Mouse (Mus musculus): Measurements from ENCODE around the gene Kif17. TPM values are rescaled to one million over a fixed set of nuclear protein-coding genes. Genes with fewer than 3 reads are reported as not detected.

Gene Kif17
- total and polyA plus RNA-seq, 3 experiments, result 0.16 TPM; not detected in 1

DNA sequence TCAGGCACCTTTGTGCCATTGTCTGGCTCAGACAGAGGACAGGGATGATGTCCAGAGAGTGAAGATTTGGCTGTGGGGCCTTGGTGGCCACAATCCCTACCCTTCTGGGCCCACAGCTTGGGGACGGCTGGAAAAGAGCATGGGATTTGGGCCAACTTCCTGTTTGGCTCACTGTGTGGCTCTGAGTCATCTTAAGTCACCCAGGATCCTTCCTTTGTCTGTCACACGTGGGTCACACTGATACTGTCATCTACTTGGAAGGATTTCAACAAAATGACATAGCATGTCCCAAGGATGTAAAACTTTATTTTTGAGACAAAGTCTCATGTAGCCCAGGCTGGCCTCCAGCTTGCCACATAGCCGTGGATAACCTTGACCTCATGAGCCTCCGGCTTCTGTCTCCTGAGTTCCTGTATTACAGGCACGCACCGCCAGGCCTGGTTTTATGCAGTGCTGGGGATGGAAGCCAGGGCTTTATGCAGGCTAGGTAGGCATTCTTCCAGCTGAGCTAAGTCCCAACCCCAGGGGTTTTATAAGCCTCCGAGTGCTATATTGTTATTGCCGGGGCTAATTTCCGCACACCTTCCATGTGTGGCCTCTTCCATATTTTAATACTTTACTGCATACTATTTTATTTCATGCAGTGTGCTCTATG is 94.8 kb downstream of the Kif17 start:
- H3K27me3 ChIP-seq (ENCODE audit: insufficient read depth, low read length), result peaks cover 14% of the 10 kb centered on the region
- no peaks in the 10 kb centered on the region for H3K9me3 ChIP-seq (replicated peaks)
- no peak overlapping the region for H3K4me3 ChIP-seq (ENCODE audit: low read depth, low read length)
- TF ChIP-seq CTCF (IDR thresholded peaks at IDR 0.05; ENCODE audit: low read depth, low read length), result no peak
- TF ChIP-seq TAL1 (conservative IDR thresholded peaks at IDR 0.05; ENCODE audit: low read depth, low read length), result no peak
- TF ChIP-seq GATA2 (IDR thresholded peaks at IDR 0.05; ENCODE audit: borderline replicate concordance, low read depth, low read length), result no peak
- TF ChIP-seq GATA1 (IDR thresholded peaks at IDR 0.05; ENCODE audit: borderline replicate concordance, low read length), result no peak
- TF ChIP-seq POLR2AphosphoS5 (IDR thresholded peaks at IDR 0.05; ENCODE audit: insufficient replicate concordance, low read depth, low read length), result no peak
- H3K4me1 ChIP-seq (ENCODE audit: insufficient read depth, low read depth, low read length), result no peaks in the 10 kb centered on the region
- DNase-seq (ENCODE audit: low spot score) (no peak), ATAC-seq (ENCODE audit: extremely low read depth, insufficient number of reproducible peaks, low FRiP score, poor library complexity, severe bottlenecking) (no peak)
- H3K36me3 ChIP-seq (replicated peaks), result no peaks in the 10 kb centered on the region

DNA sequence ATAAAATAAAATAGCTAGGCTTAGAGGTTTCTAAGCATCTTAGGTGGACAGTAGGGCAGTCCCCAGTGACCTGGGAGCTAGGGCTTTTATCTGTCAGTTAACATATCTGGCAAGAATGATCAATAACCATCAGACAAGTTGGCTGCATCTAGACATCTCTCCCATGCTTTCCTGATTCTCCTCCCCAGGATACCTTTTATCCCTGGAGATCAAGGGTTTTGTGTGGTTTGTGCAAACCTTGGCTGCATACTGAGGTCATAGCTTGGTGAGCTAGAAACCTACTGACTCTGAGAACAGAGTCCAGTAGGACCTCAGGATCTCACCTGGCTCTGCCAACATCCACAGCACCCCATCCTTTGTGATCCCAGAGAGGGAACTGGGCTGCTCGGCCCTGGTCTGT is 97.0 kb downstream of the Kif17 start:
- H3K9me3 ChIP-seq (replicated peaks), result no peaks in the 10 kb centered on the region
- H3K27me3 ChIP-seq (ENCODE audit: insufficient read depth, low read length), result no peaks in the 10 kb centered on the region; the same call in 1 of the 2 replicates
- ATAC-seq (ENCODE audit: extremely low read depth, insufficient number of reproducible peaks, low FRiP score, poor library complexity, severe bottlenecking) (no peak), DNase-seq (ENCODE audit: low spot score) (no peak)
- no peak for TF ChIP-seq GATA1 (IDR thresholded peaks at IDR 0.05; ENCODE audit: borderline replicate concordance, low read length)
- no peak for TF ChIP-seq TAL1 (conservative IDR thresholded peaks at IDR 0.05; ENCODE audit: low read depth, low read length)
- no peak overlapping the region for H3K4me3 ChIP-seq (ENCODE audit: low read depth, low read length)
- H3K36me3 ChIP-seq (replicated peaks), result no peaks in the 10 kb centered on the region
- H3K4me1 ChIP-seq (ENCODE audit: insufficient read depth, low read depth, low read length), result no peaks in the 10 kb centered on the region

DNA sequence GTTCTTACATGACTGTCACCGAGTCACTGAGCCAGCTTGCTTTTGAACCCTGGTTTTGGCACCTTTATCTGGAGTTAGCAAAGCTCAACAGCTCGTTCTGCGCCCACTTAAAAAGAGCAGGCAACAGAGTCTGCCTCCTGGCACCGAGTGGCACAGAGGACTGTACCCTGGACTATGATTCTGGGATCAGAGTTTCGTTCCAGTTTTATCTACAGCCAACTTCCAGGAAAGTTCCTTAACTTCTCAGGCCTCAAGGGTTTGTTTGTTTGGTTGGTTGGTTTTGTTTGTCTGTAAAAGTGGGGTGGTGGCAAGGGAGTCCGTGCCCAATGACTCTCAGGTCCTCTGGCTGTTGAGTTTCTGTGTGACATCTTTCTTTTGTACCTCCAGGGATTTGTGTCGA is 98.5 kb downstream of the Kif17 start:
- H3K9me3 ChIP-seq (replicated peaks), result no peaks in the 10 kb centered on the region
- no peaks in the 10 kb centered on the region; the same call in 1 of the 2 replicates for H3K27me3 ChIP-seq (ENCODE audit: insufficient read depth, low read length)
- H3K4me1 ChIP-seq (ENCODE audit: insufficient read depth, low read depth, low read length), result no peaks in the 10 kb centered on the region
- no peak for DNase-seq (ENCODE audit: low spot score)
- H3K4me3 ChIP-seq (ENCODE audit: low read depth, low read length), result no peak overlapping the region
- no peak for TF ChIP-seq TAL1 (conservative IDR thresholded peaks at IDR 0.05; ENCODE audit: low read depth, low read length)
- TF ChIP-seq CTCF (IDR thresholded peaks at IDR 0.05; ENCODE audit: low read depth, low read length), result no peak
- TF ChIP-seq POLR2AphosphoS5 (IDR thresholded peaks at IDR 0.05; ENCODE audit: insufficient replicate concordance, low read depth, low read length), result no peak
- no peak for TF ChIP-seq GATA2 (IDR thresholded peaks at IDR 0.05; ENCODE audit: borderline replicate concordance, low read depth, low read length)
- no peak for TF ChIP-seq GATA1 (IDR thresholded peaks at IDR 0.05; ENCODE audit: borderline replicate concordance, low read length)
- no peaks in the 10 kb centered on the region for H3K36me3 ChIP-seq (replicated peaks)
- ATAC-seq (ENCODE audit: extremely low read depth, insufficient number of reproducible peaks, low FRiP score, poor library complexity, severe bottlenecking), result no peak

Other genes starting within 250 kb of the Kif17 start
- gene Hp1bp3, start 34.1 kb upstream of the Kif17 start, total RNA-seq (2014; fragmentation: Nextera tagmentation), result 179 and 216 TPM in 2 replicates
- 118 and 127 TPM in 2 replicates for gene Hp1bp3, start 34.1 kb upstream of the Kif17 start, total RNA-seq (2017)
- 41.6 TPM in 2 replicates for gene Hp1bp3, start 34.1 kb upstream of the Kif17 start, polyA plus RNA-seq (2012)
- gene Sh2d5, start within 50 bp of the Kif17 start, total RNA-seq (2014; fragmentation: Nextera tagmentation), result 0.68 and 2.0 TPM in 2 replicates
- gene Sh2d5, start within 50 bp of the Kif17 start, total RNA-seq (2017), result 0.55 and 0.99 TPM in 2 replicates
- gene Sh2d5, start within 50 bp of the Kif17 start, polyA plus RNA-seq (2012), result 0.61 and 0.81 TPM in 2 replicates
- gene Ddost, start 54.3 kb downstream of the Kif17 start, total RNA-seq (2014; fragmentation: Nextera tagmentation), result 159 and 162 TPM in 2 replicates
- 63.3 and 81.3 TPM in 2 replicates for gene Ddost, start 54.3 kb downstream of the Kif17 start, total RNA-seq (2017)
- 93.2 and 99.4 TPM in 2 replicates for gene Ddost, start 54.3 kb downstream of the Kif17 start, polyA plus RNA-seq (2012)
- 9.3 and 15.0 TPM in 2 replicates for gene Pink1, start 75.9 kb downstream of the Kif17 start, total RNA-seq (2014; fragmentation: Nextera tagmentation)
- gene Pink1, start 75.9 kb downstream of the Kif17 start, total RNA-seq (2017), result 19.4 and 27.0 TPM in 2 replicates
- 26.5 and 30.1 TPM in 2 replicates for gene Pink1, start 75.9 kb downstream of the Kif17 start, polyA plus RNA-seq (2012)
- gene Cda, start 117.6 kb downstream of the Kif17 start, total RNA-seq (2014; fragmentation: Nextera tagmentation), result not detected in 2 replicates
- not detected in 2 replicates for gene Cda, start 117.6 kb downstream of the Kif17 start, total RNA-seq (2017)
- gene Cda, start 117.6 kb downstream of the Kif17 start, polyA plus RNA-seq (2012), result not detected in 2 replicates
- gene Fam43b, start 146.1 kb downstream of the Kif17 start, total RNA-seq (2014; fragmentation: Nextera tagmentation), result not detected in 2 replicates
- 0.11 TPM in 1 of 2 replicates, not detected in the other for gene Fam43b, start 146.1 kb downstream of the Kif17 start, total RNA-seq (2017)
- not detected in 2 replicates for gene Fam43b, start 146.1 kb downstream of the Kif17 start, polyA plus RNA-seq (2012)
- gene Mul1, start 184.2 kb downstream of the Kif17 start, total RNA-seq (2014; fragmentation: Nextera tagmentation), result 8.6 and 10.5 TPM in 2 replicates
- gene Mul1, start 184.2 kb downstream of the Kif17 start, total RNA-seq (2017), result 9.2 TPM in 2 replicates
- 41.4 and 53.3 TPM in 2 replicates for gene Mul1, start 184.2 kb downstream of the Kif17 start, polyA plus RNA-seq (2012)
- 3.0 TPM in 2 replicates for gene Camk2n1, start 203.9 kb downstream of the Kif17 start, total RNA-seq (2014; fragmentation: Nextera tagmentation)
- gene Camk2n1, start 203.9 kb downstream of the Kif17 start, total RNA-seq (2017), result 1.5 and 1.6 TPM in 2 replicates
- 3.7 and 4.9 TPM in 2 replicates for gene Camk2n1, start 203.9 kb downstream of the Kif17 start, polyA plus RNA-seq (2012)